Mouse (Mus musculus): ENCODE results near the gene Rnf217. TPM values are rescaled to one million over a fixed set of nuclear protein-coding genes. Genes with fewer than 3 reads are reported as not detected.

The Rnf217 gene
- polyA plus RNA-seq, 1 experiment from 2014 or later = 4.2 TPM

GRCm38 (mm10) chr10:31528297-31528984 lies 80.5 kb downstream of the Rnf217 start:
- Histone ChIP-seq H3K9ac (replicated peaks; ENCODE audit: low read depth, low read length) (no peak overlapping the region), H3K27ac (ENCODE audit: low read depth, low read length) (no peak overlapping the region), H3K9me3 (ENCODE audit: control insufficient read depth, low read length) (no peaks in the 10 kb centered on the region), H3K27me3 (ENCODE audit: control insufficient read depth, insufficient read depth, low read length) (no peaks in the 10 kb centered on the region), H3K4me2 (ENCODE audit: low read depth, low read length) (no peak overlapping the region), H3K4me3 (ENCODE audit: low read depth, low read length) (no peak overlapping the region), H3K4me1 (ENCODE audit: control insufficient read depth, insufficient read depth, low read length) (no peaks in the 10 kb centered on the region), H3K36me3 (ENCODE audit: control insufficient read depth, insufficient read depth, low read length) (no peaks in the 10 kb centered on the region)
- ATAC-seq (ENCODE audit: low read depth) = peak; percentile 60; the same call in 1 of the 2 replicates
- 32% methylated on average over 6 of the region's 6 CpGs for WGBS

- no peaks in the 10 kb centered on the region for H3K36me3 ChIP-seq (ENCODE audit: control insufficient read depth, insufficient read depth, low read length)
- H3K27ac ChIP-seq (ENCODE audit: low read depth, low read length) = no peak overlapping the region
- 91% methylated on average over 3 of the region's 3 CpGs for WGBS
- no peaks in the 10 kb centered on the region for H3K27me3 ChIP-seq (ENCODE audit: control insufficient read depth, insufficient read depth, low read length)
- ATAC-seq (ENCODE audit: low read depth) = no peak
- no peak overlapping the region for H3K9ac ChIP-seq (replicated peaks; ENCODE audit: low read depth, low read length)
- H3K4me2 ChIP-seq (ENCODE audit: low read depth, low read length) = no peak overlapping the region
- H3K9me3 ChIP-seq (ENCODE audit: control insufficient read depth, low read length) = no peaks in the 10 kb centered on the region
- no peaks in the 10 kb centered on the region for H3K4me1 ChIP-seq (ENCODE audit: control insufficient read depth, insufficient read depth, low read length)
- no peak overlapping the region for H3K4me3 ChIP-seq (ENCODE audit: low read depth, low read length)
These were observed 83.3 kb downstream of the Rnf217 start for GRCm38 (mm10) chr10:31525705-31526104.

- 43% methylated on average over 1 of the region's 1 CpGs for WGBS
- Histone ChIP-seq H3K9me3 (ENCODE audit: control insufficient read depth, low read length) (no peaks in the 10 kb centered on the region), H3K4me3 (ENCODE audit: low read depth, low read length) (no peak overlapping the region), H3K4me1 (ENCODE audit: control insufficient read depth, insufficient read depth, low read length) (peaks cover 6% of the 10 kb centered on the region; the same call in 1 of the 2 replicates), H3K4me2 (ENCODE audit: low read depth, low read length) (no peak overlapping the region), H3K27me3 (ENCODE audit: control insufficient read depth, insufficient read depth, low read length) (no peaks in the 10 kb centered on the region), H3K9ac (replicated peaks; ENCODE audit: low read depth, low read length) (no peak overlapping the region), H3K27ac (ENCODE audit: low read depth, low read length) (no peak overlapping the region), H3K36me3 (ENCODE audit: control insufficient read depth, insufficient read depth, low read length) (no peaks in the 10 kb centered on the region)
- ATAC-seq (ENCODE audit: low read depth) = no peak
These were observed 89.6 kb downstream of the Rnf217 start for GRCm38 (mm10) chr10:31519420-31519819.

GRCm38 (mm10) chr10:31518210-31518609 lies 90.8 kb downstream of the Rnf217 start:
- Histone ChIP-seq H3K27ac (ENCODE audit: low read depth, low read length) (no peak overlapping the region), H3K36me3 (ENCODE audit: control insufficient read depth, insufficient read depth, low read length) (no peaks in the 10 kb centered on the region), H3K9ac (replicated peaks; ENCODE audit: low read depth, low read length) (no peak overlapping the region), H3K4me1 (ENCODE audit: control insufficient read depth, insufficient read depth, low read length) (peaks cover 6% of the 10 kb centered on the region; the same call in 1 of the 2 replicates), H3K4me2 (ENCODE audit: low read depth, low read length) (no peak overlapping the region), H3K27me3 (ENCODE audit: control insufficient read depth, insufficient read depth, low read length) (no peaks in the 10 kb centered on the region), H3K4me3 (ENCODE audit: low read depth, low read length) (no peak overlapping the region), H3K9me3 (ENCODE audit: control insufficient read depth, low read length) (no peaks in the 10 kb centered on the region)
- WGBS = 91% methylated on average over 4 of the region's 4 CpGs
- ATAC-seq (ENCODE audit: low read depth) = no peak

GRCm38 (mm10) chr10:31517192-31517591 lies 91.8 kb downstream of the Rnf217 start:
- Histone ChIP-seq H3K9ac (replicated peaks; ENCODE audit: low read depth, low read length) (no peak overlapping the region), H3K27ac (ENCODE audit: low read depth, low read length) (no peak overlapping the region), H3K4me2 (ENCODE audit: low read depth, low read length) (no peak overlapping the region), H3K9me3 (ENCODE audit: control insufficient read depth, low read length) (no peaks in the 10 kb centered on the region), H3K4me1 (ENCODE audit: control insufficient read depth, insufficient read depth, low read length) (peaks cover 6% of the 10 kb centered on the region; the same call in 1 of the 2 replicates), H3K36me3 (ENCODE audit: control insufficient read depth, insufficient read depth, low read length) (no peaks in the 10 kb centered on the region), H3K27me3 (ENCODE audit: control insufficient read depth, insufficient read depth, low read length) (no peaks in the 10 kb centered on the region), H3K4me3 (ENCODE audit: low read depth, low read length) (no peak overlapping the region)
- WGBS = 66% methylated on average over 4 of the region's 4 CpGs
- no peak for ATAC-seq (ENCODE audit: low read depth)

GRCm38 (mm10) chr10:31515897-31516296 lies 93.1 kb downstream of the Rnf217 start:
- H3K4me3 ChIP-seq (ENCODE audit: low read depth, low read length) = no peak overlapping the region
- peak; percentile 63; the same call in 1 of the 2 replicates for ATAC-seq (ENCODE audit: low read depth)
- WGBS = 23% methylated on average over 1 of the region's 1 CpGs

GRCm38 (mm10) chr10:31504134-31504551 lies 104.8 kb downstream of the Rnf217 start:
- ATAC-seq (ENCODE audit: low read depth) = peak; percentile 86
- H3K4me3 ChIP-seq (ENCODE audit: low read depth, low read length) = no peak overlapping the region
- no peak overlapping the region for H3K27ac ChIP-seq (ENCODE audit: low read depth, low read length)
- H3K4me1 ChIP-seq (ENCODE audit: control insufficient read depth, insufficient read depth, low read length) = no peaks in the 10 kb centered on the region
- no peaks in the 10 kb centered on the region for H3K27me3 ChIP-seq (ENCODE audit: control insufficient read depth, insufficient read depth, low read length)
- WGBS = 53% methylated on average over 3 of the region's 3 CpGs
- H3K9ac ChIP-seq (replicated peaks; ENCODE audit: low read depth, low read length) = no peak overlapping the region
- no peaks in the 10 kb centered on the region for H3K36me3 ChIP-seq (ENCODE audit: control insufficient read depth, insufficient read depth, low read length)
- no peaks in the 10 kb centered on the region for H3K9me3 ChIP-seq (ENCODE audit: control insufficient read depth, low read length)
- H3K4me2 ChIP-seq (ENCODE audit: low read depth, low read length) = no peak overlapping the region

More at GRCm38 (mm10) chr10:31515897-31516296, 93.1 kb downstream of the Rnf217 start:
- no peaks in the 10 kb centered on the region for H3K27me3 ChIP-seq (ENCODE audit: control insufficient read depth, insufficient read depth, low read length)
- H3K9me3 ChIP-seq (ENCODE audit: control insufficient read depth, low read length) = no peaks in the 10 kb centered on the region
- H3K4me2 ChIP-seq (ENCODE audit: low read depth, low read length) = no peak overlapping the region
- H3K4me1 ChIP-seq (ENCODE audit: control insufficient read depth, insufficient read depth, low read length) = peaks cover 6% of the 10 kb centered on the region; the same call in 1 of the 2 replicates
- H3K9ac ChIP-seq (replicated peaks; ENCODE audit: low read depth, low read length) = no peak overlapping the region
- no peaks in the 10 kb centered on the region for H3K36me3 ChIP-seq (ENCODE audit: control insufficient read depth, insufficient read depth, low read length)
- no peak overlapping the region for H3K27ac ChIP-seq (ENCODE audit: low read depth, low read length)

GRCm38 (mm10) chr10:31503542-31504133 lies 105.3 kb downstream of the Rnf217 start:
- 80% methylated on average over 8 of the region's 8 CpGs for WGBS
- H3K36me3 ChIP-seq (ENCODE audit: control insufficient read depth, insufficient read depth, low read length) = no peaks in the 10 kb centered on the region
- no peaks in the 10 kb centered on the region for H3K4me1 ChIP-seq (ENCODE audit: control insufficient read depth, insufficient read depth, low read length)
- no peak overlapping the region for H3K4me2 ChIP-seq (ENCODE audit: low read depth, low read length)
- no peak overlapping the region for H3K27ac ChIP-seq (ENCODE audit: low read depth, low read length)
- no peak overlapping the region for H3K4me3 ChIP-seq (ENCODE audit: low read depth, low read length)
- no peaks in the 10 kb centered on the region for H3K27me3 ChIP-seq (ENCODE audit: control insufficient read depth, insufficient read depth, low read length)
- H3K9me3 ChIP-seq (ENCODE audit: control insufficient read depth, low read length) = no peaks in the 10 kb centered on the region
- ATAC-seq (ENCODE audit: low read depth) = no peak
- H3K9ac ChIP-seq (replicated peaks; ENCODE audit: low read depth, low read length) = no peak overlapping the region

- no peak overlapping the region for H3K9ac ChIP-seq (replicated peaks; ENCODE audit: low read depth, low read length)
- 87% methylated on average over 5 of the region's 5 CpGs for WGBS
- no peak overlapping the region for H3K27ac ChIP-seq (ENCODE audit: low read depth, low read length)
- H3K36me3 ChIP-seq (ENCODE audit: control insufficient read depth, insufficient read depth, low read length) = no peaks in the 10 kb centered on the region
- H3K27me3 ChIP-seq (ENCODE audit: control insufficient read depth, insufficient read depth, low read length) = no peaks in the 10 kb centered on the region
- ATAC-seq (ENCODE audit: low read depth) = no peak
- no peaks in the 10 kb centered on the region for H3K4me1 ChIP-seq (ENCODE audit: control insufficient read depth, insufficient read depth, low read length)
- H3K4me2 ChIP-seq (ENCODE audit: low read depth, low read length) = no peak overlapping the region
- no peaks in the 10 kb centered on the region for H3K9me3 ChIP-seq (ENCODE audit: control insufficient read depth, low read length)
- H3K4me3 ChIP-seq (ENCODE audit: low read depth, low read length) = no peak overlapping the region
These were observed 107.3 kb downstream of the Rnf217 start for GRCm38 (mm10) chr10:31501644-31502043.

Measured in neural tube, embryonic 14.5 days (tissue).